Mouse (Mus musculus) Muller cell, postnatal 12 days (primary cell): Measurements from ENCODE around the gene Pax6.
A peak's percentile ranks its signal among the peaks of the same experiment; 100 is the strongest.

Experiments used
- DNase-seq: peaks from one replicate; pipeline ENCODE4 v3.0.0-alpha.2; 2015; ENCODE audit errors: inconsistent ontology term

Pax6 gene

DNA sequence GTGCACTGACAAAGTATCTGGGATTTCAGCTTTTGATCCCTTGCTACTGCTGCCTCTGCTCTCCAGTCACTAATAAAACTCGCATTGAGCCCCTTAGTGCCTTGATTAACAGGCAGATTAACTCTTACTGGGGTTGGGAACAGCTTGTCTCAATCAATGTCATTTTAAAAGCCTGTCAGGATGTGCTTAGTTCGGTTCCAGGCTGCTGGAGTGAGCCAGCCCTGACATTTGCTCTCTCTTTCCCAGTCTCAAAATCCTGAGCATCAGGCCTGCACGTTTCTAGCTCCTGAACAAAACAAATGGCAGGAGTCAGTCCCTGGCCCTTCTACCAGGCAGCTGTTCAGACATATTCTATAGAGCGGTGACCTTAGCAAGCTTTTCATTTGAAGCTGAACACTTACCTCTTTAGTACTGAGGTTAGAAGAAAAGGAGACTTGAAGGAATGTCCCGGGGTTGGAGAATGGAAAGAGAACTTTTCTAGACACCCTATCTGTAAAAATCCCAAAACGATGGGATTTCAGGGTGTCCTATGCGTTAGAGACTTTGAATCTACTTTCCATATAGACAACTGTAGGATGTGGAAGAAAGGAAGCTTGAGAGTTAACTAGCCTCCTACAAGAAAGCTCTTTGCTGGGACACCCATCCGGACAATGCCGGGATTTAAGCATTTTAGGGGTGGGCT is 2.6 kb downstream of the Pax6 start:
- peak; percentile 47 for DNase-seq

DNA sequence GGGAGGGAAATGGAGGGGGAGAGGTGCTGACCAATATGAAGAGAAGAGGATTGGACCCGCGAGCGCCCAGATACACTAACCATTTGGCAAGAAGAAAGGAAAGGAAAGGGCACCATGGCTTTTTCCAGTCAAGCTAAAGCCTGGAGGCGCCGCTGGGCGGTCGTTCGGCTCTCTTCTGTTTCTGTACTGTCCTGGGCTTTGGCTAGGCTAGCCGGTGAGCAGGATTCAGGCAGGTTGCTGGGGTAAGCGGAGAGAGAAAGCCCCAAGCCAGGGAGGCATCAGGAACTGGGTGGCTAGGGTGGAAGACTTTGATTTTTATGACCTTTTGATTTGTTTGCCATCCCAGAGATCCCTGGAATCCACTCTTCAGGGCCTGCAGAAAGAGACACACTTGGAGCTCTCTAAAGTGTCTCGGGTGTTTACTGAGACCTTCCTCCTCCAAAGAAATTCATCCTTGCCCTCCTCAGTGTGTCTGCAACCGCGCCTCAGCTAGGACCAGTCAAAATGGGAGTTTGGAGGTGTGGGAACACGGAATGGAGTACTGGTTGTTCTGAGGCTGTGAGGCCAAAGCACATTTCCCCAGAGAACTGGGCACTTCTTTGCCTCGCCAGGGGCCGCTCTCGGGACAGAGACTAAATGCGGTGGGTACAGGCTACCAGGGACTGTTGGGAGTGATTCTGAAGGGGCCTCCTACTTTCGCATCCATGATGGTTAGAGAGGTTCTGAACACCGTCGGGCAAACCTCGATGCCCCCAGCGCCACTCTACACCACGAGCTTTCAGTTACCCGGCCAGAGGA is 3.3 kb downstream of the Pax6 start:
- peak; percentile 56 for DNase-seq

DNA sequence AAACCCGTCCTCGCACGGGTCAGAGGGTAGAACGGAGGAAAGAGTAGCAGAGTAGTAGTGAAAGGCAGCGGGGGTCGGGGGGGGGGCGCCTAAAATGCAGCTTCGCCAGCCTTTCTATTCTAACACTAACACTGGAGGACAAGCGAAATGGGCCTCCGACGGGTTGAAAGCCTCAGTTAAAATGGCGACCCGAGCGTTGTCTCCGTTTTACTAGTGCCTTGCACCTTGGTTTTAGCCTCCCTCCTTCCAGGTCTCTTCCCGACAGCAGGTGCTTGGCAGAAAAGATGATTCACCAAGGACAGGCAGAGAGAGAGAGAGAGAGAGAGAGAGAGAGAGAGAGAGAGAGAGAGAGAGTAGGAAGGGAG is 3.9 kb downstream of the Pax6 start:
- DNase-seq: peak; percentile 74

DNA sequence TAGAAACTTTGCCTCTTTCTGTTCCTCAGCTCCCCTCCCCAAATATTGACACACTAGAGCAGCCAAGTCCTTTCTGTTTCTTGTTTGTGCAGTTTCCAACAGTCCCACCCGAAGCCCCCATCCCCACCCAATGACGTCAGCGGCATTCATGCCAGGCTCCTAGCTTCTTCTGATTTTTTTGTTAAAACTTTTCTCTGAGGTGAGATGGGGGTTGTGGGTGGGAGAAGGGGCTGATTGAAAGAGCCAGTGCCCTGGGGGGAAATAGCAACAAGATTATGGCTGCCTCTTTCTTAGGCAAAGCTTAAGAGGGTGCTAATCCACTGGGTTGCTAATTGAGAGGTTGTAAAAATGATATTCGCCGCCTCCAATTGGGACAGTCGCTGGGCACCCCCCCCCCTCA is 4.4 kb downstream of the Pax6 start:
- peak; percentile 77 for DNase-seq

DNA sequence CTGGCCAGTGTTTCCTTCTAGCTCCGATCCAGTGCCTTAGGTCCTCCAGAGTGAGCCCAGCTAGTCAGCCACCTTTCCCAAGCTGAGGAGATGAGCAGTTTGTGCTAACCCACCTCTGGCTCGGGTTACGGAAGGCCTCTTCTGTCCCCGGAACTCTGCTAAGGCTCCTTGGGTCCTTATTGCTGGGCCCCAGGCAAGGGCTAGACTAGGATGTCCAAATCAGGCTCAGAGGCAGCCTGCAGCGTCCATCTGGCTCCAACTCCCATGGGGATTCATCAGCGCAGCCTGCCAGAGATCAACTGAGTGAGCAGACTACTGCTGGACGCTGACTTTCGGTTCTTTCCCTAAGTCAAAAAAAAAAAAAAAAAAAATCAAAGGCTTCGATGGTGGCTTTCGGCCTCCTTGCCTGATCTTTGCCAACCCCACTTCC is 4.9 kb downstream of the Pax6 start:
- DNase-seq: peak; percentile 73

DNA sequence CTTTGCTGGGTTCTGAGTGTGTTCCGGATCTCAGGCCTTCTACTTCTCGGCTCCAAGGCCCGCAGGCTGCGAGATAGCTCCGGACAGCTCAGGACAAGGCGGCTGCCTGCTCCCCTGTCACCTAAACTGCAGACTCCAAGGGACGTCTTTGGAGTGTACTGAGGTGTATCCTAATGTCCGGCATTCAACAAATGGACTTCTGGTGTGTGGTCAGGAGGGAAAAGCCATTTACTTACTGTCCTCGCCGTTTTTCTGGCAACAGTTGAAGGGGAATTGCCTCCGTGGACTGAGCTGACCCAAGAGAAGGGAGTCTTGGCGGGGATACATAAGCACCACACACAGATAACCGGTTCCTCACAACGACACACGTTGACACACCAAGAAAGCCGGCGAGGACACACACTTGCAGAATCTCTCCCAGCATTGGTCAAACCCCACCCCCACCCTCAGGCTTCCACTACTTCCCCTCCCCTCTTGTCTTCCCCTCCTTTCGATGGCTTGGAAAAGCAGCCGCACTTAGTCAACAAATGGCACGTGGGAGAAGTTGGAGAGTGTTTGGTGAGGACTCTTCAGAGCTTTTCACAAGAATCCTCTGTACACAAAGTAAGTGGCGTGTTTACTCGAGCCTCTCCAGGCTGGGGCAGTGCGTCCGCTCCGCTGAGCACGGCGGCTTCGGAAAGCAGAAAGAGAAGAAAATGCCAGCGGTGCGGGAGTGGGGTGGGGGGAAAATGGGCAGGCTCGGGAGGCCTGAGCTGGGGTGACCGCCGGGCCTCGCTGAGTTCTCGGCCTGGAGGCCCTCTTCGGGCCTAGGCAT is 5.6 kb downstream of the Pax6 start:
- DNase-seq: peak; percentile 93

DNA sequence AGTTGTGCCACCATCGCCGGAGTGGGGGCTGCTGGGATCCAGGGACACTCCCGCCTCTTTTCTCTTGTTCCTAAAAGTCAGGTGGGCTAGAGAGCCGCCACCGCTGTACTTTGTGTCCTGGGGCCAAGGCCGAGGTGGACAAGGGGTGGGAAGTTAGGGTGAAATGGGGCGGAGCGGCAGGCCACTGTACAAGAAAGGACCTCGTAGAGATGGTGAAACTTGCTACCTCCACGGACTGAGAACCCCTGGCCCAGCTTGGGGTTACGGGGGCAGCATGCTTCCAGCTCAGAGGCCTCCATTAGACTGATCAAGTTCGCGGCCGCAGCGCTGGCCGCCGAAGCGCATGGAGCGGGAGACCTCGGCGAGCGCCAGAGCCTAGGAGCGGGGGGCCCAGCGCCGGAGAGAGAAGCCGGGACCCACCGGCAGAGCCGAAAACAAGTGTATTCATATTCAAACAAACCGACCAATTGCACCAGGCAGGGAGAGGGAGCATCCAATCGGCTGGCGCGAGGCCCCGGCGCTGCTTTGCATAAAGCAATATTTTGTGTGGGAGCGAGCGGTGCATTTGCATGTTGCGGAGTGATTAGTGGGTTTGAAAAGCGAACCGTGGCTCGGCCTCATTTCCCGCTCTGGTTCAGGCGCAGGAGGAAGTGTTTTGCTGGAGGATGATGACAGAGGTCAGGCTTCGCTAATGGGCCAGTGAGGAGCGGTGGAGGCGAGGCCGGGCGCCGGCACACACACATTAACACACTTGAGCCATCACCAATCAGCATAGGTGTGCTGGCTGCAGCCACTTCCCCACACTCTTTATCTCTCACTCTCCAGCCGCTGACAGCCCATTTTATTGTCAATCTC is 6.4 kb downstream of the Pax6 start:
- DNase-seq: peak; percentile 95

DNA sequence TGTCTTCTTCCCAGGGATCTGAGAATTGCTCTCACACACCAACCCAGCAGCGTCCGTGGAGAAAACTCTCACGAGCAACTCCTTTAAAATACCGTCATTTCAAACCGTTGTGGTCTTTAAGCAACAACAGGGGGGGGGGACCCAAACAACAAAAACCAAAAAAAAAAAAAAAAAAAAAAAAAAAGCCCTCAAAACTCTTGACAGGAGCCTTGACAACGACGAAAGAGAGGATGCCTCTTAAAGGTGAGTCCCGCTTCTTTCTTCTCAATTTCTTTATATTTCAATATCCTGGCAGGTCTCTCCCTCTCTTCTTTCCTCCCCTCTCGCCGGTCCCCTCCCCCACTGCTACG is 7.0 kb downstream of the Pax6 start:
- DNase-seq: no peak

DNA sequence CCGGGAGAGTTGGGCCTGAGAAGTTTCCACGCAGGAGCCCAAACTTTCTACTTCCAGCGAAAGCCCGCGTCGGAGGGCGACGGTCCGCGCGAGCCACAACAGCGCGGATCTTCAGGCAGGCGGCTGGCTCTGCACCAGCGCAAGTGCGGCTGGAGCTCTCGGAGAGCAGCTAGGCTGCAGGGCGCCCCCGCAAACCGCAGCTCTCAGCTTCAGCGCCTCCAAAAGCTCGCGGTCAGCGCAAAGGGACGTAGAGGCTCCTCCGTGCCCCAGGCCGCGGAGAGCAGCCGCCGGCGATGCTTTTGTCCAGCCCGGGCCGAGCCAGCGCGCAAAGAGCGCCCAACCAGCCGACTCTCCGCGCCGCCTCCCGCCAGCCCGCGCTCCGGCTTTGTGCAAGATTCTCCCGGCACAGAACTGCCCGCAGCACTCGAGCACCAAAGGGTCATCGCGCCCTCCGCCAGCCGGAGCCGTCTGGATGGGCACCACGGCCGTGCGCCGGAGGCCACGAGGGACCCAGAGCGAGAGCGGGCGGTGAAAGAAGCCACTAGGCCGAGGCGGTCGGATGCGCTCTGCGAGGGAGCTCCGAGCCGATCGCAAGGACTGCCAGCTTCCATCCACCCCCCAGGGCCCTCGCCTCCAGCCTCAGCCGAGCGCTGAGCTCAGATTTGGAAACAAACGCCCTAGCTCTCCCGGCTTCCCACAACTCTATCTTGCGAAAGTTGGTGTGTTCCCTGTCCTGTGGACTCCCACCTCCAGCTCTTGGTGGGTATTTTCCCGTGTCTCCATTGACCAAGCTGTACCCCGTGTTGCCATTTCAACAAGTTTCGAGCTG is 7.6 kb downstream of the Pax6 start:
- DNase-seq: peak; percentile 83

DNA sequence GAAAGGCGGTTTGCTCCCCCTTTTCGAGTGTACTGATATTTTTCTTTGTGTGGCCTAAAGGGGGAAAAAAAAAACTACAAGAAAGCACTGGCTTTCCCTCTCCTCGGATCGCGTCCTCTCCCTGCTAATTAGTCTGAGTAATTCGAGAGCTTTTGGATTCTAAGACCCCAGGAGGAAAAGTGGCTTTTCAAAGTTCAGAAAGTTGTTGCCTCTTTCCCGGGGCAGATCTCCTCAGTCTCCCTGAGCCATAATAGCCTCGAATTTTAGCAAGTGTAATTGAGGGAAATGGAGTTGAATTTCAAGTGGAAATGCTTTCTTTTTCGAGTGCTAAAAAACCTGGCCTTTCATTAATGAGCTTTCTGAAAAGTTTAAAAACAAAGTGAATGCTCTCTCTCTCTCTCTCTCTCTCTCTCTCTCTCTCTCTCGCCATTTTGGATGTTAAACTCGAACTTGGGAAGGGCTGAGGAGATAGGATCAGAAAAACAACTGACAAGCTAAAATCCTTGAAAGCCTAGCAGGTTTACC is 8.3 kb downstream of the Pax6 start:
- DNase-seq: peak; percentile 55

DNA sequence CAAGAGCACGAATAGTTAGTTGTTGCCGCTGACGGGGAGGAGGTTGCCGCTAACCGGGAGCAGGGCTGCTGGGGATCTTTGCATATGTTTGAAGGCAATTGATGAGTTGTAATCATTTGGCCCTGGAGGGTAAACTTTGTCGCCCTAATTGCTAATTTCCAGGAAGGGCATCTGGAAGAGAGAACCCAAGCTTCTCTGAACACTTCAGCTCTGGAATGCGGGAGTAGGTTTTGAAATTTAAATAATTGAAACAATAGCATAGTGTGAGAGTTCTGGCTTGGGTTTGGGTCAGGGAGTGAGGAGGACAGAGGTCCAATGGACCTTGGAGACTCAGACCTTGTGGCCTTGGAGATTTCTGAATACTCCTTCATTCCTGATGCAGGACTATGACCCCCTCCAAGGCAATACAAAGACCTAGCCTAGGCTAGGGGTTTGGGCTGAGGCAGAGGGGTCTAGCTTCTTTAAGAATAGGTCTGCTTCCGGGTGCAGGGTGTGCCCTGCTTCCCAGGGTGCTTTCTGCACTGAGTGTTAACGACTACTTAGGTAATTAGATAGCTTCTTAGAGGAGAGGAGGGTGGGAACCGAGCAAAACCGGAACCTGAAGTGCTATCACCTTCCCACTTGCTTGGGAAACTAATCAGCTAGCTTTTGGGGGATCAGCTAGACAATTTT is 8.9 kb downstream of the Pax6 start:
- peak; percentile 54 for DNase-seq

DNA sequence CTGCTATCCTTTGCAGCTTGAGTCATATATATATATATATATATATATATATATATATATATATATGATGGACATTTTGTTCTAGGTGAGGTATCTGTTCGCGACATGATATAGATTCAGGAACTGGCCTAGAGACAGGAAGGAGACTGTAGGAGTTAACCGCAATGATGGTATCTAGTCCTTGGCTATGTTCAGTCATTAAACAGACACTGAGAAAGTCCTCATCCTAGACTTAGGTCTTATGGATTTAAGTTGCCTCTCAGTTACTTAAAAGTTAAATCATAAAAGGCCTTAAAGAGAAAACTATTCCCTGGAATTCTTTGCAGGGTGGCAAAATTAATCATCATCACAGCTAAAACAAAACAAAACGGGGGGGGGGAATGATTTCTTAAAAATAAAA is 9.6 kb downstream of the Pax6 start:
- DNase-seq: no peak

DNA sequence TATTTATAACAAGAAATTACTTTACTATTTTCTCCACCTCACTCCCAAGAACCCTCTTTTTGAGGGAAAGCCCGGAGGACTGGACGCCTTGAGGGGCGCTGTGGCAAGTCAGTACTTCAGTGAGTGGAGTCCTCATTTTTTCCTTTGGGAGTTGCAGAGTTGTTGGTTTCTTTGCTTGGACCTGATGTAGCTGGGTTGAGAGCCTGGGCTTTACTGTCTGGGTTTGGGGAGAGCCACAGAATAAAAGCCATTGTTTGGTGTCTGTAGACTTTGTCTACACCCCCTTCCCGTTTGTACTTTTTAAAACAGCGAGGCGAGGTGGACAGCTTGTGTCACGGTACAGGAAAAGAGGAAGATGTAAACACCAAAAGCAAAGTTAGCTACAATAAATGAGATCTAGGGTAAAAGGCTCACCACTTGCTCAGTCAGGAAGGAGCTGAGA is 10.2 kb downstream of the Pax6 start:
- DNase-seq: peak; percentile 46

DNA sequence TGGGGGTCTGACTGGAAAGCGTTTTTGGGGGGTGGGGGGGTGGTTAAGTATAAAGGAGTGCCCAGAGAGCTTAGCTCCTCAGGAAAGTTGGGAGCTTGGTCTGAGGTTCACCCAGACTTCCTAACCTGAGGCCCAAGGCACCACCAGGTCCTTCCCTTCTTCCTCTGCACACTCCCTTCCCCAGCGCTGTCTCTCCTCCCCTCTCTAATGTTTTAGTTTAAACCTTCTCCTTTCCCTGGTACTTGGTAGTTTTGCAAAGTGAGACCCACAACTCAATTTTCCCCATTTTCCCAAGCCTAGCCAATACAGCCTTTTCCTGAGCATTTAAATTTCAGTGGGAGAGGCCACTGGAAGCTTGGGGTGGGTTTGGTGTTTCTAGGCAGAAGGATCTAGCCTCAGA is 10.6 kb downstream of the Pax6 start:
- DNase-seq: peak; percentile 39

DNA sequence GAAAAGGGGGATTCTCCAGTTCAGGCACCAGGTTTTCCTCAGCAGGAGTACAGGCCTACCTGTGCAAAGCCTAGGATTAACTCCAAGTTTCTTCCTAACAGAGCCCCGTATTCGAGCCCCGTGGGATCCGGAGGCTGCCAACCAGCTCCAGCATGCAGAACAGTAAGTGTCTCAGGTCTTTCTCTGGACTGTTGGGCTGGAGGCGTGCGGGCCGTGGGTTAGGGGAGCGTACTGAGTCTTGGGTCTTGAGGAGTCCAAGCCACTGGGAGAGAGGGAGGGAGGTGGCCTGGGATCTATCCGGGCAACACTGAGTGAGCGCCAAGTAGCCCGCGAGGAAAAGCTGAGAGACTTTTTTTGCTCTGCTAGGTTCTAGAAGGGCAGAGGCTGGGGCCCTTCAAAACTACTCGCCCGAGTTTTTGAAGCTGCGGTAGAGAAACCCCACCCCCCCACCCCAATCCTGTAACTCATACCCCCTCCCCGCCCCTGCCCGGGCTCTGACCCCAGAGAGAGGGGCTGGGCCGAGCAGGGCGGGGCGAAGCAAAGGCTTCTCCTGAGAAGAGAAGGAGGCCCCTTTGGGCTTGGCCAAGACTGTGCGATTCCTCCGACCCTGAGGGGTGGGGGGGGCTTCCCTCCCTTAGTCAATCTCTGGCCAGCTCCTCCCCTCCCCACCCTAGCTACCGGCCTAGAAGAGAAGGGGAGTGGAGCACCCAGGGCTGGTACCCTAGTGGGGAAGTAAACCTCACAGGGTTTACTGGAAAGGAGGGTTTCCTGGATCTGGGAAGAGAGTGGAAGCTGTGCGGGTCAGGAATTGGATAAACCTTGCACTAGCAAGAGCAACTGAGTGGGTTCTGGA is 11.7 kb downstream of the Pax6 start:
- DNase-seq: peak; percentile 98

DNA sequence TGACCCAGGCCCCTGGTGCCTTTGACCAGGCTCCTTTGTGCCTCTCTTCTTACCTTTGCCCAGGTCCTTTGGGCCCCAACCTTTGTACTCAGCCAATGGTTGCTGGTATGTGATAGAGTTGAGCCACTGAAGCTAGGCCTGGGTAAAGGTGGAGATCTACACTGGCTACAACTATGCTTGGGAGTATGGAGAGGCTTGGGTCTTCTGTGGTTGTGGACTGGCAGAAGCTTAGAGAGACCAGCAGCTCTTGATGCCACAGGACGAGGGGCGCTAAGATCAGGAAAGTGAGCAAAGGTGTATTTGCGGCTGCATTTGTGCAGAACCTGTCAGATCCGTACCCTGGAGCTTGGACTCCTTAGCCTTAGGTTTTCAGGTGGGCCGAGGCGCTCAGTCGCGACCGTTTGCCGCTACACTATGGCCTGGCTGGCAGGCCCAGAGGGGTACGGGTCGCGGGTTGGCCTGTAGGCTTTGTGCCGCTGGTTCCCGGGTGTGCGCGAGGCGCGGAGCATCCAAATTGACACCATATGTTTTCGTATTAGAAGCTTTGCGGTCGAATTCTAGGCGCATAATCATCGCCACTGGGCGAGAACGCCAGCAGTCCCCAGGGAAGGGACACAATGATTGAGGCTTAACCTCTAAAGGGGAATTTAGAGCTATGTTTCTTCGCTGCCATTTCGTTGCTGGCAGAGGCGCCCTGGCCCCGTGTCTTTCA is 12.5 kb downstream of the Pax6 start:
- DNase-seq: no peak

DNA sequence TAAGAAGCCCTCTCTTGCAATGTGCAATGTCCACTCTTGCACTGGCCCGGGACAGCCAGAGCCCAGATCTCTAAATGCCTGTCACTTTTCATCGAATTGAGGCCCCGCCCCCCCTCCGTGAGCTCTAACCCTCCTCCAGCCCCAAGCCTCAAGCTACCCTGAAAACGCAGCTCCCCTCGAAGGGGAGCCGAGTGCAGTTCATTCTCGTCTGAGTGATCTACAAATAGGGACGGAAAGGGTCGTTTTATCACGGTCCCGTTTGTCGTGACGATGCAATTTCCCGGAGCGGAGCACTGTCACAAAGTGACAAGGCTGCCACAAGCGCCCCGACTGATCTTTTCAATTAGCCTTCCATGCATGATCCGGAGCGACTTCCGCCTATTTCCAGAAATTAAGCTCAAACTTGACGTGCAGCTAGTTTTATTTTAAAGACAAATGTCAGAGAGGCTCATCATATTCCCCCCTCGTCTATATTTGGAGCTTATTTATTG is 13.4 kb downstream of the Pax6 start:
- DNase-seq: peak; percentile 91
